ENCODE assay signal across 21 mouse cellular contexts in the genomic region with DNA sequence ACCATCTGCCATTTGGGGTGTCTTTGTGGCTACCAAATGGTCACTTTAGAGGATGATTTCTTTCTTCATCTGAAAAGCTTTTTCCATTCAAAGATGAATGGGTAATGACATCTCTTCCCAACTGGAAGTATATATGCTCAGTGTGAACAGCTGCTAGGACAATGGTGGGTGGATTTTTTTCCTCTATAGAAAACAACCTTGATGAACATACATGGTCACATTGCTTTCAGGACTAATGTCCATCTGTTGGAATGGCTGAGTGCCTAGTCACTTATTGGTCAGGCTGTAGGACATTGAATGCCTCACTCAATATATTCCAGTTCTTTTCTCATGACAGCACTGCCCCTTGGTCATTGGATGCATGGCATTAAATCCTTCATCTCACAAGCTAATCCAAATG.
DNase-seq lines count a peak whose midpoint lies in the region; ATAC-seq and TF ChIP-seq lines count a peak whose summit lies in the region.
"Had no signal": no experiment of that assay in that cellular context is flagged by ENCODE, and none has a peak within 500 bp of the region (broad histone marks: within the 10 kb centered on the region; RNA-seq: fewer than 3 reads in every experiment).

No protein-coding gene starts in this region.

- no peak overlapping the region for H3K27ac ChIP-seq in hindbrain, postnatal 0 days
- H3K27ac ChIP-seq in hindbrain, embryonic 13.5 days, result no peak overlapping the region
- H3K27ac ChIP-seq in midbrain, postnatal 0 days (ENCODE audit: low read depth, low read length), result no peak overlapping the region
- H3K27ac ChIP-seq in midbrain, embryonic 14.5 days (replicated peaks; ENCODE audit: low read depth, low read length), result no peak overlapping the region
- H3K27ac ChIP-seq: forebrain, embryonic 10.5 days; forebrain, embryonic 13.5 days; gastrocnemius, adult 2 months; hindbrain, embryonic 12.5 days had no signal

- H3K4me1 ChIP-seq in hindbrain, postnatal 0 days (ENCODE audit: insufficient read depth, low read length), result no peaks in the 10 kb centered on the region
- H3K4me1 ChIP-seq in hindbrain, embryonic 13.5 days (replicated peaks), result no peaks in the 10 kb centered on the region
- H3K4me1 ChIP-seq in midbrain, postnatal 0 days (ENCODE audit: insufficient read depth, low read length), result no peaks in the 10 kb centered on the region
- no peaks in the 10 kb centered on the region for H3K4me1 ChIP-seq in midbrain, embryonic 14.5 days (ENCODE audit: control insufficient read depth, insufficient read depth, low read length)
- H3K4me1 ChIP-seq: forebrain, embryonic 10.5 days; forebrain, embryonic 13.5 days; hindbrain, embryonic 12.5 days had no signal

- TF ChIP-seq CTCF in hindbrain, postnatal 0 days (IDR thresholded peaks at IDR 0.05; ENCODE audit: low read depth), result no peak
- TF ChIP-seq CTCF in midbrain, postnatal 0 days (IDR thresholded peaks at IDR 0.05), result no peak

- H3K9ac ChIP-seq in hindbrain, postnatal 0 days (replicated peaks; ENCODE audit: low read length), result no peak overlapping the region
- no peak overlapping the region for H3K9ac ChIP-seq in hindbrain, embryonic 13.5 days
- no peak overlapping the region for H3K9ac ChIP-seq in midbrain, postnatal 0 days (replicated peaks; ENCODE audit: low read length, poor library complexity, severe bottlenecking)
- H3K9ac ChIP-seq in midbrain, embryonic 14.5 days (replicated peaks; ENCODE audit: low read length), result no peak overlapping the region
- H3K9ac ChIP-seq: forebrain, embryonic 13.5 days; hindbrain, embryonic 12.5 days had no signal

- no peaks in the 10 kb centered on the region for H3K9me3 ChIP-seq in hindbrain, postnatal 0 days (ENCODE audit: low read length)
- no peaks in the 10 kb centered on the region for H3K9me3 ChIP-seq in hindbrain, embryonic 13.5 days
- no peaks in the 10 kb centered on the region for H3K9me3 ChIP-seq in midbrain, postnatal 0 days (ENCODE audit: low read length)
- H3K9me3 ChIP-seq in midbrain, embryonic 14.5 days (ENCODE audit: control insufficient read depth, low read length), result no peaks in the 10 kb centered on the region
- H3K9me3 ChIP-seq: forebrain, embryonic 10.5 days; forebrain, embryonic 13.5 days; hindbrain, embryonic 12.5 days had no signal

- H3K4me3 ChIP-seq in hindbrain, postnatal 0 days (ENCODE audit: low read length), result no peak overlapping the region
- no peak overlapping the region for H3K4me3 ChIP-seq in hindbrain, embryonic 13.5 days
- H3K4me3 ChIP-seq in midbrain, postnatal 0 days (ENCODE audit: low read depth, low read length), result no peak overlapping the region
- H3K4me3 ChIP-seq in midbrain, embryonic 14.5 days (replicated peaks; ENCODE audit: low read depth, low read length), result no peak overlapping the region
- H3K4me3 ChIP-seq: forebrain, embryonic 10.5 days; forebrain, embryonic 13.5 days; gastrocnemius, adult 2 months; hindbrain, embryonic 12.5 days had no signal

- no peak overlapping the region for H3K4me2 ChIP-seq in hindbrain, postnatal 0 days (ENCODE audit: low read depth, low read length)
- no peak overlapping the region for H3K4me2 ChIP-seq in hindbrain, embryonic 13.5 days
- no peak overlapping the region for H3K4me2 ChIP-seq in midbrain, postnatal 0 days (ENCODE audit: low read depth, low read length, poor library complexity, severe bottlenecking)
- H3K4me2 ChIP-seq in midbrain, embryonic 14.5 days (ENCODE audit: low read length), result no peak overlapping the region
- H3K4me2 ChIP-seq: forebrain, embryonic 13.5 days; heart, embryonic 11.5 days; hindbrain, embryonic 12.5 days had no signal

- no peaks in the 10 kb centered on the region for H3K27me3 ChIP-seq in hindbrain, postnatal 0 days (ENCODE audit: insufficient read depth, low read length)
- no peaks in the 10 kb centered on the region for H3K27me3 ChIP-seq in hindbrain, embryonic 13.5 days
- H3K27me3 ChIP-seq in midbrain, postnatal 0 days (ENCODE audit: insufficient read depth, low read length), result no peaks in the 10 kb centered on the region
- no peaks in the 10 kb centered on the region for H3K27me3 ChIP-seq in midbrain, embryonic 14.5 days (ENCODE audit: control insufficient read depth, insufficient read depth, low read length)
- H3K27me3 ChIP-seq: forebrain, embryonic 13.5 days; hindbrain, embryonic 12.5 days had no signal

- H3K36me3 ChIP-seq in hindbrain, postnatal 0 days (ENCODE audit: insufficient read depth, low read length), result no peaks in the 10 kb centered on the region
- H3K36me3 ChIP-seq in hindbrain, embryonic 13.5 days, result no peaks in the 10 kb centered on the region
- H3K36me3 ChIP-seq in midbrain, postnatal 0 days (ENCODE audit: insufficient read depth, low read length), result no peaks in the 10 kb centered on the region
- H3K36me3 ChIP-seq in midbrain, embryonic 14.5 days (ENCODE audit: control insufficient read depth, insufficient read depth, low read length), result no peaks in the 10 kb centered on the region
- H3K36me3 ChIP-seq: forebrain, embryonic 10.5 days; hindbrain, embryonic 12.5 days had no signal

- ATAC-seq in hindbrain, postnatal 0 days, result peak; percentile 74; the same call in 1 of the 2 replicates
- ATAC-seq in hindbrain, embryonic 13.5 days (ENCODE audit: low FRiP score), result no peak
- ATAC-seq in midbrain, postnatal 0 days (ENCODE audit: low FRiP score), result no peak
- ATAC-seq in midbrain, embryonic 14.5 days (ENCODE audit: low FRiP score, low TSS enrichment), result no peak
- ATAC-seq: CD4-positive, CD25-positive, alpha-beta regulatory T cell, adult 4 months; forebrain, embryonic 13.5 days; forebrain, embryonic 16.5 days; hindbrain, embryonic 16.5 days; inflammation-experienced regulatory T-cells, adult 6 months; intestine, embryonic 16.5 days had no signal

- peak; percentile 6 for DNase-seq in cerebellum, adult 9-11 months
- no peak for DNase-seq in cerebellum, adult 11 months
- DNase-seq in hindbrain, postnatal 0 days (ENCODE audit: low spot score), result peak; percentile 50
- DNase-seq in midbrain, postnatal 0 days (ENCODE audit: low spot score), result peak; percentile 54
- DNase-seq in midbrain, embryonic 14.5 days, result no peak
- DNase-seq: adrenal gland, adult 2 months; adrenal gland, postnatal 14 days; gastrocnemius, adult 2 months; gastrocnemius, postnatal 14 days; heart, adult 11 months; kidney, adult 18-20 months had no signal

Comparison
In these comparisons a context has a peak if more than half of its experiments do, and no peak if none do; other contexts are left out.
1. DNase-seq: peak in cerebellum, adult 9-11 months (single experiment), hindbrain, postnatal 0 days (single experiment) and midbrain, postnatal 0 days (single experiment); none in cerebellum, adult 11 months (single experiment) and midbrain, embryonic 14.5 days (single experiment).